In genomic region chr6:49215748-49216585, GRCm38 (mm10) we compare ENCODE assay signal across 9 mouse cellular contexts. TPM values are rescaled to one million over a fixed set of nuclear protein-coding genes. Genes with fewer than 3 reads are reported as not detected.
A peak's percentile ranks its signal among the peaks of the same experiment; 100 is the strongest.
DNase-seq lines count a peak whose midpoint lies in the region; ATAC-seq and TF ChIP-seq lines count a peak whose summit lies in the region.
"Had no signal": no experiment of that assay in that cellular context is flagged by ENCODE, and none has a peak within 500 bp of the region (broad histone marks: within the 10 kb centered on the region; RNA-seq: fewer than 3 reads in every experiment).

No protein-coding gene starts in this region.

- no peaks in the 10 kb centered on the region for H3K9me3 ChIP-seq in limb, embryonic 13.5 days

- no peak for TF ChIP-seq CTCF in thymus, adult 2 months (IDR thresholded peaks at IDR 0.05; ENCODE audit: borderline replicate concordance, control insufficient read depth, extremely low read depth, insufficient read depth, low read length, poor library complexity)

- no peaks in the 10 kb centered on the region for H3K36me3 ChIP-seq in thymus, adult 2 months (ENCODE audit: control insufficient read depth, insufficient read depth, low read length)
- H3K36me3 ChIP-seq in limb, embryonic 13.5 days: no peaks in the 10 kb centered on the region

- intact Hi-C loops in left cerebral cortex, postnatal 36 days (cut with DNase I): loop anchor here (2.0 kb wide), 1 partner anchor 143 kb away; the partner anchor contains the start of gene Malsu1

- H3K9ac ChIP-seq in limb, embryonic 13.5 days: peak overlapping the region; percentile 58

- peaks cover 33% of the 10 kb centered on the region for H3K27me3 ChIP-seq in thymus, adult 2 months (ENCODE audit: control insufficient read depth, insufficient read depth, low read length)
- H3K27me3 ChIP-seq in limb, embryonic 13.5 days: no peaks in the 10 kb centered on the region

- WGBS in thymus, adult 2 months: 12% methylated on average over 14 of the region's 14 CpGs
- 1% methylated on average over 14 of the region's 14 CpGs for WGBS in limb, embryonic 13.5 days

- peak; percentile 75 for DNase-seq in embryo, embryonic 10 days (ENCODE audit: low spot score)
- no peak for DNase-seq in embryo, embryonic 11 days
- DNase-seq in thymus, adult 2 months: peak; percentile 30
- no peak for DNase-seq in thymus, postnatal 14 days
- DNase-seq in testis, postnatal 14 days (ENCODE audit: low spot score): peak; percentile 62
- no peak for DNase-seq in left cerebral cortex, postnatal 36 days (ENCODE audit: low spot score in 2 of 2)

- peak overlapping the region; percentile 94 for H3K4me2 ChIP-seq in limb, embryonic 13.5 days (replicated peaks)

- ATAC-seq in limb, embryonic 13.5 days (ENCODE audit: low FRiP score, low read depth): peak; percentile 13
- no peak for ATAC-seq in cerebellum, adult (ENCODE audit: insufficient number of reproducible peaks, low FRiP score, low TSS enrichment)

- peaks cover 39% of the 10 kb centered on the region for H3K4me1 ChIP-seq in thymus, adult 2 months (replicated peaks; ENCODE audit: control insufficient read depth, insufficient read depth, low read length)
- peaks cover 30% of the 10 kb centered on the region for H3K4me1 ChIP-seq in limb, embryonic 13.5 days

- H3K27ac ChIP-seq in thymus, adult 2 months (ENCODE audit: control insufficient read depth, insufficient read depth, low read length): peak overlapping the region; percentile 54; the same call in 1 of the 2 replicates
- H3K27ac ChIP-seq in limb, embryonic 13.5 days: peak overlapping the region; percentile 99

- peak overlapping the region; percentile 27; the same call in 1 of the 2 replicates for H3K4me3 ChIP-seq in thymus, adult 2 months (ENCODE audit: control insufficient read depth, insufficient read depth, low read length)
- H3K4me3 ChIP-seq in limb, embryonic 13.5 days: peak overlapping the region; percentile 94
- H3K4me3 ChIP-seq: myocyte had no signal

- no peak for TF ChIP-seq POLR2A in thymus, adult 2 months (IDR thresholded peaks at IDR 0.05; ENCODE audit: control insufficient read depth, extremely low read depth, insufficient read depth, low read length, poor library complexity)

RNA-seq across cellular contexts. Expression of gene Igf2bp3, which starts 1.2 kb away (rescaled TPM):
- polyA plus RNA-seq in thymus, adult 2 months (2012; rRNA removed): 1.3 and 1.9 TPM in 2 replicates
- 79.9 and 81.4 TPM in 2 replicates for polyA plus RNA-seq in limb, embryonic 13.5 days (2015; fragmentation: Nextera tagmentation; extraction: Ambion mirVana)
- total RNA-seq in left cerebral cortex, postnatal 36 days (2021): under 1 TPM in 1 of 2 experiments, not detected in 1; 0.07 TPM

RNA-seq across cellular contexts. Expression of gene Tra2a, which starts 47.9 kb away (rescaled TPM):
- 60.9 and 69.0 TPM in 2 replicates for polyA plus RNA-seq in thymus, adult 2 months (2012; rRNA removed)
- polyA plus RNA-seq in limb, embryonic 13.5 days (2015; fragmentation: Nextera tagmentation; extraction: Ambion mirVana): 131 and 132 TPM in 2 replicates
- total RNA-seq in left cerebral cortex, postnatal 36 days (2021): 10 to 100 TPM; 51.1 to 86.5 TPM

Comparison
In these comparisons a context has a peak if more than half of its experiments do, and no peak if none do; other contexts are left out.
1. DNase-seq: peak in embryo, embryonic 10 days (single experiment), thymus, adult 2 months (single experiment) and testis, postnatal 14 days (single experiment); none in embryo, embryonic 11 days (single experiment), thymus, postnatal 14 days (single experiment) and left cerebral cortex, postnatal 36 days (0 of 2).
2. RNA of gene Igf2bp3, which starts 1.2 kb away (polyA plus RNA-seq): 79.9 to 81.4 TPM in limb, embryonic 13.5 days; 1.3 to 1.9 TPM in thymus, adult 2 months; every median in the first group is over 10 times any median in the second.